24 mouse cellular contexts compared by ENCODE assay signal in genomic region chr10:66815951-66816350, GRCm38 (mm10).
"Had no signal": no experiment of that assay in that cellular context is flagged by ENCODE, and none has a peak within 500 bp of the region (broad histone marks: within the 10 kb centered on the region; RNA-seq: fewer than 3 reads in every experiment).

No protein-coding gene starts in this region.

- H3K36me3 ChIP-seq: heart, embryonic 15.5 days; hindbrain, embryonic 13.5 days; hindbrain, embryonic 15.5 days; kidney, embryonic 15.5 days; limb, embryonic 13.5 days; limb, embryonic 15.5 days; liver, embryonic 12.5 days had no signal

- H3K9ac ChIP-seq: heart, embryonic 15.5 days; hindbrain, embryonic 13.5 days; hindbrain, embryonic 15.5 days; kidney, embryonic 15.5 days; limb, embryonic 13.5 days; limb, embryonic 15.5 days; liver, embryonic 12.5 days; liver, embryonic 14.5 days had no signal

- DNase-seq: gastrocnemius, postnatal 14 days; gastrocnemius, postnatal 36 days; heart, adult 2 months; kidney, adult 11 months; kidney, adult 2 months; kidney, adult 9 months; kidney, postnatal 14 days; kidney, postnatal 36 days; layer of hippocampus, adult 9-11 months; layer of hippocampus, postnatal 36 days; left cerebral cortex, postnatal 4 days; lung, adult 18-20 months had no signal

- H3K4me1 ChIP-seq: liver, embryonic 12.5 days had no signal

- H3K9me3 ChIP-seq: heart, embryonic 15.5 days; hindbrain, embryonic 13.5 days; hindbrain, embryonic 15.5 days; kidney, embryonic 15.5 days; limb, embryonic 13.5 days; limb, embryonic 15.5 days; liver, embryonic 12.5 days had no signal

- ATAC-seq: hindbrain, postnatal 0 days; intestine, embryonic 16.5 days; liver, embryonic 12.5 days had no signal

- H3K4me3 ChIP-seq: heart, adult 2 months; heart, embryonic 15.5 days; hindbrain, embryonic 13.5 days; hindbrain, embryonic 15.5 days; kidney, embryonic 15.5 days; limb, embryonic 13.5 days; limb, embryonic 15.5 days; liver, embryonic 12.5 days had no signal

- H3K27me3 ChIP-seq: hindbrain, embryonic 15.5 days had no signal

- H3K4me2 ChIP-seq: heart, embryonic 11.5 days; heart, embryonic 15.5 days; hindbrain, embryonic 13.5 days; hindbrain, embryonic 15.5 days; kidney, embryonic 15.5 days; limb, embryonic 13.5 days; limb, embryonic 15.5 days; liver, embryonic 12.5 days had no signal

- H3K27ac ChIP-seq: heart, adult 2 months; heart, embryonic 15.5 days; hindbrain, embryonic 13.5 days; hindbrain, embryonic 15.5 days; hindbrain, postnatal 0 days; kidney, embryonic 15.5 days; kidney, postnatal 0 days; limb, embryonic 13.5 days; limb, embryonic 15.5 days; liver, embryonic 12.5 days; liver, embryonic 14.5 days had no signal
